Mouse (Mus musculus) heart, postnatal 14 days (tissue): ENCODE data around the gene Ces1a. TPM values are rescaled to one million over a fixed set of nuclear protein-coding genes. Genes with fewer than 3 reads are reported as not detected.
A peak's percentile ranks its signal among the peaks of the same experiment; 100 is the strongest.

Experiments used
- DNase-seq, 2 experiments: peaks; one replicate each; pipeline ENCODE4 v3.0.0; 2021 to 2022
- intact Hi-C: fragments of 180-260 bp; cut with DNase I; formaldehyde crosslinking; loops from one replicate; pipeline ENCODE4 v1.15.1; 2025
- total RNA-seq, 2 experiments: library from RNA; stranded (reverse); gene quantifications; 2 replicates each; pipeline ENCODE4 v1.2.3; 2021

The Ces1a gene
- total RNA-seq, 2 experiments from 2014 or later: not detected

- DNase-seq: peak; percentile 23 to 62
- intact Hi-C loops: loop anchor here (2.0 to 5.0 kb wide), 2 partner anchors 85 to 487 kb away; no protein-coding TSS in a partner anchor
Observed at GRCm38 (mm10) chr8:93010286-93010685, 37.7 kb downstream of the Ces1a start.

- intact Hi-C loops: loop anchor here (1.0 kb wide), 2 partner anchors 115 to 180 kb away; no protein-coding TSS in a partner anchor
- DNase-seq: peak; percentile 40 to 76
Observed at GRCm38 (mm10) chr8:92998600-92998999, 49.4 kb downstream of the Ces1a start.

DNA sequence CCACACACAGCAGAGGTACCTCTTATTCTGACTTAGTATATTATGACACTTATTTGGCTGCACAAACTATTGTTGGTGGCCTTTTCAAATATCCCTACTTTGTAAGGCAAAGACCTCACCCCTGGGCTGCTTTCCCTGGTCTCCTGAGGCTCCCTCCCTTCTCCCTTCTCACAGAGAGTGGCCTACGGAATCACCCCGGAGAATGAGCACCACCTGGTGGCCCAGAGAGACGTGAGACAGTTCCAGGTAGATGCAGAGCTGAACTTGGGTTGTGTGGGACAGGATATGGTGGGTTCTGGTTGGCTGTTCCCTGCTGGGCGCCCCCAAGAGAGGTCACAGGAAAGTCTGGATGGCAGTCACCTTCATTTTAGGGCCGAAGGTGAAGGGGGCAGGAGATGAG is 51.2 kb downstream of the Ces1a start:
- intact Hi-C loops: no loop called here
- DNase-seq: peak; percentile 36 to 68

- intact Hi-C loops: no loop called here
- DNase-seq: no peak
Observed at GRCm38 (mm10) chr8:92984376-92984775, 63.6 kb downstream of the Ces1a start.

GRCm38 (mm10) chr8:92982491-92982890 is 65.5 kb downstream of the Ces1a start:
- DNase-seq: no peak
- intact Hi-C loops: no loop called here

GRCm38 (mm10) chr8:92976656-92977055 is 71.3 kb downstream of the Ces1a start:
- no peak for DNase-seq
- intact Hi-C loops: no loop called here

DNA sequence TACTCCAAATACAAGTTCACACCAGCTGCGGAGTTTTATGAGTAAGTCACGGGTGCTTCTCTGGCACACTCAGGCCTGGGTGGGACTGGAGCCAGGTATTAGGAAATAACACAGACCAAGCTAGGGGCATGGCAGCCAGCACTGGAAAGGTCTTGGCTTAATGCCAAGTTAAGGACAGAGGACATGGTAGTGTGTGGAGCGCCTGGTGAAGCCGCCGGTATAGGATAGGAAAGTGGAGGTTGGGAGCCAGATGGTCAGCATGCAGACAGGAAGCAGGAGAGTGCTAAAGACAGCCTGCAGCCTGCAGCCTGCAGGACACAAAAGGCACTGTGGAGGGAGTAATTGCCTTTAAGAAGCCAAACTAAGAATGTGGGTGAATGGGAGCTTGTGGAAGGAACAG is 75.0 kb downstream of the Ces1a start:
- intact Hi-C loops: no loop called here
- peak; percentile 69 to 80 for DNase-seq

Other genes with a start within 250 kb of the Ces1a start
- gene Mmp2, start 220.9 kb downstream of the Ces1a start, total RNA-seq: 100 to 1,000 TPM; 132 to 154 TPM
- 1 to 10 TPM; 1.6 to 1.9 TPM for gene Lpcat2, start 192.9 kb downstream of the Ces1a start, total RNA-seq
- under 1 TPM; 0.22 to 0.29 TPM for gene Capns2, start 146.8 kb downstream of the Ces1a start, total RNA-seq
- under 1 TPM; 0.07 to 0.19 TPM for gene Slc6a2, start 88.1 kb downstream of the Ces1a start, total RNA-seq
- gene Ces1b, start 31.8 kb upstream of the Ces1a start, total RNA-seq: not detected
- not detected for gene Ces1c, start 83.1 kb upstream of the Ces1a start, total RNA-seq
- gene Ces1d, start 149.6 kb upstream of the Ces1a start, total RNA-seq: 10 to 100 TPM; 54.0 to 99.2 TPM
- 1 to 10 TPM; 1.0 to 1.3 TPM for gene Ces1e, start 181.4 kb upstream of the Ces1a start, total RNA-seq
- under 1 TPM; 0.22 to 0.67 TPM for gene Ces1f, start 231.6 kb upstream of the Ces1a start, total RNA-seq